Mouse (Mus musculus): Measurements from ENCODE around the gene Gucy2d. TPM values are rescaled to one million over a fixed set of nuclear protein-coding genes. Genes with fewer than 3 reads are reported as not detected.

The Gucy2d gene
- total and polyA plus RNA-seq, 2 experiments from 2014 or later = 0.20 TPM; not detected in 1

DNA sequence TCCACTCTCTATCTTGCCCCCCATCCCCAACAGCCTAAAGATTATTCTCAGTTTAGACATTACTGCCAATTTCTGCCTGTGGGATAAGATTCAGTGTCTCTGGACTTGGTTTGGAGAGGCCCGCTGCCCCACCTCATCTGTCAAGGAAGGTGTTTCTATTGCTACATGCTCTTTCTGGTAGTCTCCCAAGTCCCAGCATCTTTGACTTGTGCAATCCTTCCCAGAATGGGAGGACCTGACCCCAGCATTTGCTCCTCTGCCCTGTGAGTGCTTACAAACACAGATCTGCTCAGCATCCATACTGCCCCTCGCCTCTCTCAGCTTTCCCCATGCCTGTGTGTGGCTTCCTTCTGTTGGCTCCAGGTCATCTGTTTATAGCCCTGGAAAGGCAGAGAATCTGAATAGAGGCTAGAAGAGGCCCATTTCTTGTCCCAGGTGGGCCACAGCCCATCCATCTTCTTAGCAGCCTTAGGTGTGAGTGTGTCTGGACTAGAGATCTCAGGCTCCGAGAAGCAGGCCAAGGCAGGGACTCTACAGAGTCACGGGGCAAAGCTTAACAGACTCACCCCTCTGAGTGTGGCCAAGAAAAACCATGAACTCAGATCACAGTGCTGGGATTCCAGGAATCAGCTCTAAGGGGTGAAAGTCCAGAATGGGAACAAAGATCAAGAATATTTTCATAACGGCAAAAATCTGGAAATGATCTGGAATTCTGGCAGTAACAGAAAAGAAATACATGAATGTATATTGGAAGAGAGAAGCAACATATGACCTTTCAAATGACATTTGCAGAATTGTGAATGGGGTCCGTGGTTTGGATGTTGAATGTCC, 84.9 kb downstream of the Gucy2d start:
- DNase-seq (ENCODE audit: low spot score) (no peak), ATAC-seq (no peak)
- Histone ChIP-seq H3K4me3 (ENCODE audit: low read length) (no peak overlapping the region), H3K27me3 (ENCODE audit: insufficient read depth, low read length) (no peaks in the 10 kb centered on the region), H3K36me3 (ENCODE audit: insufficient read depth, low read length) (no peaks in the 10 kb centered on the region), H3K4me2 (ENCODE audit: low read depth, low read length) (no peak overlapping the region), H3K27ac (no peak overlapping the region), H3K9me3 (ENCODE audit: low read length) (no peaks in the 10 kb centered on the region), H3K4me1 (ENCODE audit: insufficient read depth, low read length) (peaks cover 17% of the 10 kb centered on the region), H3K9ac (replicated peaks; ENCODE audit: low read length) (no peak overlapping the region)
- TF ChIP-seq CTCF (IDR thresholded peaks at IDR 0.05; ENCODE audit: low read depth) = no peak
- 86% methylated on average over 6 of the region's 6 CpGs for WGBS

Other genes with a start within 250 kb of the Gucy2d start
- 1.2 and 1.5 TPM in 2 replicates for gene B3gnt6, start 240.9 kb upstream of the Gucy2d start, total RNA-seq (2014; rRNA removed)
- gene B3gnt6, start 240.9 kb upstream of the Gucy2d start, polyA plus RNA-seq (2015; fragmentation: Nextera tagmentation; extraction: Ambion mirVana) = 0.76 and 1.2 TPM in 2 replicates
- gene Acer3, start 119.2 kb upstream of the Gucy2d start, total RNA-seq (2014; rRNA removed) = 14.7 and 18.1 TPM in 2 replicates
- gene Acer3, start 119.2 kb upstream of the Gucy2d start, polyA plus RNA-seq (2015; fragmentation: Nextera tagmentation; extraction: Ambion mirVana) = 24.9 and 26.8 TPM in 2 replicates
- 37.6 and 48.8 TPM in 2 replicates for gene Tsku, start 79.1 kb upstream of the Gucy2d start, total RNA-seq (2014; rRNA removed)
- gene Tsku, start 79.1 kb upstream of the Gucy2d start, polyA plus RNA-seq (2015; fragmentation: Nextera tagmentation; extraction: Ambion mirVana) = 9.4 and 11.1 TPM in 2 replicates
- gene Lrrc32, start 48.9 kb downstream of the Gucy2d start, total RNA-seq (2014; rRNA removed) = 6.4 and 9.1 TPM in 2 replicates
- gene Lrrc32, start 48.9 kb downstream of the Gucy2d start, polyA plus RNA-seq (2015; fragmentation: Nextera tagmentation; extraction: Ambion mirVana) = 3.9 and 4.7 TPM in 2 replicates
- gene Emsy, start 216.4 kb downstream of the Gucy2d start, total RNA-seq (2014; rRNA removed) = 36.2 and 45.4 TPM in 2 replicates
- 18.0 and 18.3 TPM in 2 replicates for gene Emsy, start 216.4 kb downstream of the Gucy2d start, polyA plus RNA-seq (2015; fragmentation: Nextera tagmentation; extraction: Ambion mirVana)

Measured in hindbrain, postnatal 0 days (tissue).